Mouse (Mus musculus): ENCODE data around the gene Ccdc83. TPM values are rescaled to one million over a fixed set of nuclear protein-coding genes. Genes with fewer than 3 reads are reported as not detected.

The Ccdc83 gene
- total RNA-seq, 2 experiments from 2014 or later, result not detected

Other genes with a start within 250 kb of the Ccdc83 start
- 100 to 1,000 TPM; 198 to 211 TPM for gene Picalm, start 135.6 kb downstream of the Ccdc83 start, total RNA-seq (2021)
- gene Sytl2, start 36.5 kb upstream of the Ccdc83 start, total RNA-seq (2021), result 10 to 100 TPM in 1 of 2 experiments, 1 to 10 TPM in 1; 9.1 to 17.2 TPM
- 1 to 10 TPM; 1.0 to 1.1 TPM for gene Ccdc89, start 160.8 kb upstream of the Ccdc83 start, total RNA-seq (2021)
- 10 to 100 TPM; 82.8 to 90.3 TPM for gene Crebzf, start 177.0 kb upstream of the Ccdc83 start, total RNA-seq (2021)
- gene Tmem126a, start 191.5 kb upstream of the Ccdc83 start, total RNA-seq (2021), result 10 to 100 TPM; 47.8 to 55.6 TPM
- 10 to 100 TPM; 19.0 to 19.3 TPM for gene Tmem126b, start 210.2 kb upstream of the Ccdc83 start, total RNA-seq (2021)
- 10 to 100 TPM; 82.3 to 86.9 TPM for gene Dlg2, start 210.9 kb upstream of the Ccdc83 start, total RNA-seq (2021)

Data from adrenal gland, postnatal 4 days (tissue).